ENCODE assay signal across 11 mouse cellular contexts in genomic region chr2:19373695-19374094, GRCm38 (mm10). TPM values are rescaled to one million over a fixed set of nuclear protein-coding genes. Genes with fewer than 3 reads are reported as not detected.
DNase-seq lines count a peak whose midpoint lies in the region; TF ChIP-seq lines count a peak whose summit lies in the region.
"Had no signal": no experiment of that assay in that cellular context is flagged by ENCODE, and none has a peak within 500 bp of the region (broad histone marks: within the 10 kb centered on the region; RNA-seq: fewer than 3 reads in every experiment).

No protein-coding gene starts in this region.

- no peaks in the 10 kb centered on the region for H3K27me3 ChIP-seq in splenic B cell, adult 2 months (ENCODE audit: control insufficient read depth, insufficient read depth, low read length, poor library complexity, severe bottlenecking)
- 0 out of 2 replicates have a peak, but pooled peaks cover 3% of the 10 kb centered on the region for H3K27me3 ChIP-seq in embryonic facial prominence, embryonic 10.5 days (replicated peaks; ENCODE audit: low read depth, poor library complexity, severe bottlenecking)
- H3K27me3 ChIP-seq: embryonic facial prominence, embryonic 13.5 days; lung, embryonic 15.5 days had no signal

- no peak overlapping the region for H3K4me3 ChIP-seq in lung, adult 2 months (replicated peaks; ENCODE audit: extremely low read depth, low read depth, low read length)
- no peak overlapping the region for H3K4me3 ChIP-seq in bone marrow, adult 2 months (replicated peaks; ENCODE audit: control insufficient read depth, low read depth, low read length)
- no peak overlapping the region for H3K4me3 ChIP-seq in embryonic facial prominence, embryonic 10.5 days
- H3K4me3 ChIP-seq: embryonic facial prominence, embryonic 13.5 days; lung, embryonic 15.5 days had no signal

- no peak for TF ChIP-seq POLR2A in lung, adult 2 months (IDR thresholded peaks at IDR 0.05; ENCODE audit: borderline replicate concordance, extremely low read depth, low read depth, low read length)
- TF ChIP-seq POLR2A in bone marrow, adult 2 months (IDR thresholded peaks at IDR 0.05; ENCODE audit: borderline replicate concordance, control insufficient read depth, low read depth, low read length): no peak

- no peaks in the 10 kb centered on the region for H3K4me1 ChIP-seq in lung, adult 2 months (ENCODE audit: control insufficient read depth, insufficient read depth, low read length)
- H3K4me1 ChIP-seq in bone marrow, adult 2 months (ENCODE audit: control insufficient read depth, insufficient read depth, low read length): no peaks in the 10 kb centered on the region; the same call in 1 of the 2 replicates
- H3K4me1 ChIP-seq in embryonic facial prominence, embryonic 10.5 days: peaks cover 7% of the 10 kb centered on the region; the same call in 1 of the 2 replicates
- H3K4me1 ChIP-seq: embryonic facial prominence, embryonic 13.5 days had no signal

- peak; percentile 38; the same call in 1 of the 2 replicates for TF ChIP-seq CTCF in lung, adult 2 months (IDR thresholded peaks at IDR 0.05; ENCODE audit: insufficient read depth, low read length)
- TF ChIP-seq CTCF in bone marrow, adult 2 months (IDR thresholded peaks at IDR 0.05; ENCODE audit: control insufficient read depth, insufficient read depth, low read length): peak; percentile 59

- no peak overlapping the region for H3K27ac ChIP-seq in bone marrow, adult 2 months (ENCODE audit: control insufficient read depth, insufficient read depth, low read depth, low read length, poor library complexity)
- no peak overlapping the region for H3K27ac ChIP-seq in embryonic facial prominence, embryonic 10.5 days (replicated peaks)
- H3K27ac ChIP-seq: embryonic facial prominence, embryonic 13.5 days; hindbrain, embryonic 14.5 days; lung, embryonic 15.5 days had no signal

- no peaks in the 10 kb centered on the region for H3K36me3 ChIP-seq in splenic B cell, adult 2 months (ENCODE audit: control insufficient read depth, insufficient read depth, low read length, poor library complexity, severe bottlenecking)
- no peaks in the 10 kb centered on the region for H3K36me3 ChIP-seq in embryonic facial prominence, embryonic 10.5 days (replicated peaks)
- H3K36me3 ChIP-seq: lung, embryonic 15.5 days had no signal

- WGBS in lung, adult 2 months: 92% methylated on average over 7 of the region's 7 CpGs
- 75% methylated on average over 7 of the region's 7 CpGs for WGBS in bone marrow, adult 2 months
- WGBS in embryonic facial prominence, embryonic 10.5 days: 87% methylated on average over 7 of the region's 7 CpGs

- no peaks in the 10 kb centered on the region for H3K9me3 ChIP-seq in embryonic facial prominence, embryonic 10.5 days
- H3K9me3 ChIP-seq: embryonic facial prominence, embryonic 13.5 days; lung, embryonic 15.5 days had no signal

- peak; percentile 11 for DNase-seq in adrenal gland, postnatal 25 days
- no peak for DNase-seq in adrenal gland, adult 2 months
- DNase-seq in lung, adult 2 months: no peak
- no peak for DNase-seq in lung, postnatal 4 days
- DNase-seq in splenic B cell, adult 2 months (ENCODE audit: low read depth, low spot score): peak; percentile 33
- DNase-seq in embryo, embryonic 10 days (ENCODE audit: low spot score): no peak
- no peak for DNase-seq in embryonic facial prominence, embryonic 10.5 days (ENCODE audit: low spot score)

RNA-seq across cellular contexts. Expression of gene Msrb2, which starts 2.5 kb away (rescaled TPM):
- total RNA-seq in adrenal gland, postnatal 25 days (2021): 29.2 and 30.5 TPM in 2 replicates
- 10 to 100 TPM; 26.2 to 28.7 TPM for total RNA-seq in adrenal gland, adult 2 months (2021)
- polyA plus RNA-seq in adrenal gland, adult 2 months (2012; rRNA removed): 10.4 and 14.3 TPM in 2 replicates
- polyA plus RNA-seq in lung, adult 2 months (2012; rRNA removed): 12.9 and 18.8 TPM in 2 replicates
- polyA plus RNA-seq in bone marrow, adult 2 months (2011; ENCODE audit: insufficient read depth, insufficient read length, low replicate concordance, missing spikeins): 4.4 and 19.6 TPM in 2 replicates
- polyA plus RNA-seq in embryonic facial prominence, embryonic 10.5 days (2016; fragmentation: Nextera tagmentation; extraction: Ambion mirVana): 20.8 and 22.9 TPM in 2 replicates

Comparison
In these comparisons a context has a peak if more than half of its experiments do, and no peak if none do; other contexts are left out.
1. DNase-seq: peak in adrenal gland, postnatal 25 days (single experiment) and splenic B cell, adult 2 months (single experiment); none in adrenal gland, adult 2 months (single experiment), lung, adult 2 months (single experiment), lung, postnatal 4 days (0 of 2), embryo, embryonic 10 days (single experiment) and embryonic facial prominence, embryonic 10.5 days (single experiment).